Mouse (Mus musculus) bone marrow macrophage, adult 2 months (primary cell): ENCODE measurements around the gene Azin2. TPM values are rescaled to one million over a fixed set of nuclear protein-coding genes. Genes with fewer than 3 reads are reported as not detected.

Source experiments
- H3K27ac ChIP-seq: 2 replicates; pipeline ENCODE4 v1.5.1; 2012; ENCODE audit warnings: low read depth, low read length; ENCODE audit not compliant: insufficient read depth
- H3K4me1 ChIP-seq: 2 replicates; pipeline ENCODE4 v1.6.1; 2012; ENCODE audit warnings: low read length; ENCODE audit not compliant: control insufficient read depth, insufficient read depth
- H3K4me3 ChIP-seq: 2 replicates; pipeline ENCODE4 v1.5.1; 2012; ENCODE audit warnings: mild to moderate bottlenecking, low read length, moderate library complexity; ENCODE audit not compliant: insufficient read depth
- CTCF ChIP-seq: IDR thresholded peaks from 2 replicates; pipeline ENCODE4 v1.5.1; 2012; ENCODE audit warnings: low read depth, mild to moderate bottlenecking, low read length, moderate library complexity
- POLR2A ChIP-seq: IDR thresholded peaks from 2 replicates; pipeline ENCODE4 v1.6.1; 2012; ENCODE audit warnings: mild to moderate bottlenecking, low read depth, low read length, borderline replicate concordance
- polyA plus RNA-seq: library from polyadenylated mRNA; stranded (reverse); fragments of >200 nt; gene quantifications from 2 replicates; pipeline ENCODE4 v1.2.4, GENCODE M21; 2012; ENCODE audit not compliant: missing spikeins, insufficient read depth, insufficient read length

Gene Azin2
- polyA plus RNA-seq, 1 experiment = 1.8 TPM

DNA sequence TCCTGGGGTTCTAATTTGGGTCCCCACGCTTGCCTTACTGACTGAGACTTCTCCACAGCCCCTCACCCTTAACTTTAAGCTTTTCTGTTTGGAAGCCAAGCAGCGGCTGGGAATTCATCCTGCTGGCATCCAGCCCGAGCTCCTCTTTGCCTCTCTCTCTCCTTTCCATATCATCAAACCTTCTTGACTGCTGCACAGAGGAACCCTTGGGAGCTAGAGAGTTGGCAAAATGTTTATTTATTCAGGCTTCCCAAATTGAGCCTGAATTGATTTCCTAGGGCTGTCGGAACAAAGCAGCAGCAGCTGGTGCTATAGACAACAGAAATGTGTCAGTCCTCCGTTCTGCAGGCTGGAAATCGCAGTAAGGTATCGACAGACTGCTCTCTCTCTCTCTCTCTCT is 4.5 kb upstream of the Azin2 start:
- no peak for TF ChIP-seq POLR2A
- H3K4me1 ChIP-seq = peaks cover 6% of the 10 kb centered on the region
- no peak overlapping the region for H3K27ac ChIP-seq
- no peak overlapping the region for H3K4me3 ChIP-seq

DNA sequence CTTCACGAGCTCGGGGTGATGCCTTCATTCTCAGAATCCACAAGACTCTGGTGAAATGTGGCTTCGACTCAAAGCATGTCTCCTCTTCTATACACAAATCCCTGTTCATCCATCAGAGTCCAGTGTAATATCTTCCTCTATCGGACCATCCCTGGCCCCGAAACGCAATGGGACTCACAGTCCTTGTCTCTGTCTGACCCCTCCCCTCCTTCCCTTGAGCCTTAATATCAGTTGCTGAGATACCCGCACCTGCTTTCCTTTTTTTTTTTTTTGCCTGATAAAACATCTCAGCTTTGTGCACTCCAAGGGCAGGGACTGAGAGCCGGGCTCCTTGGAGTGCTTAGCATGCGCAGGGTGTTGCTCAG is 666 bp upstream of the Azin2 start:
- Histone ChIP-seq H3K27ac (no peak overlapping the region), H3K4me3 (peak overlapping the region; percentile 69; the same call in 1 of the 2 replicates), H3K4me1 (peaks cover 11% of the 10 kb centered on the region)
- TF ChIP-seq CTCF (no peak), POLR2A (no peak)

DNA sequence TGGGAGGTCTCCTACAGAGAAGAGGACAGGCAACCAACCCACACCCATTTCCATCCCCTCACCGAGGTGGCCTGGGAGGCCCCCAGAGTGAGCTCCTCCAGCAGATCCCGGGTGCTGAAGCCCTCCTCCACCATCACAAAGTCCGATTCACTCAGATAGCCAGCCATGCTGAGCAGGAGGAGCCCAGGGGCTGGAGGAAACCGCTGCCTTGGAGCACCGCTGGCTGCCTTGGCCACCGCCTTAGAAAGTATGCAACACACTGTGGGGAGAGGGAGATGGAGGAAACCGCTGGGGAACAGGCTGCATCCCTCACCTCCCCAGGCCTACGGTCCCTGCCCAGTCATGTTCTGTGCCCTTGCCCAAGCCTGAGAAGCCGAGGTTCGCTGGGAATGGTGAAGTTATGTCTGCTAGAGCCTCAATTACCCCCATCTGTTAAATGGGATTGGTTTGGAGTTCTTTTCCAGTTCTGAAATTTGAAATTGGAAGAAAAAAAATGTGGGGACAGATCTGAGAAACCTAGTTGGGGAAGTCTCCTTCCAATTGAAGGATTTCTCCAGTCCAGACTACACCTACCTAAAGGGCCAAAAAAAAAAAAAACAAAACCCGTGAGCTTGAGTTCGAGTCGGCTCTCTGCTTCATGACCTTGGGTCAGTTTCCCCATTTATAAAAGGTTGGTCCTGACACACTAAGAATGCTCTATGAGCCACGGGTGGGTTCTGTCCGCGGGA is 777 bp downstream of the Azin2 start:
- H3K27ac ChIP-seq = no peak overlapping the region
- peaks cover 18% of the 10 kb centered on the region for H3K4me1 ChIP-seq
- TF ChIP-seq POLR2A (no peak), CTCF (no peak)
- H3K4me3 ChIP-seq = peak overlapping the region; percentile 71

DNA sequence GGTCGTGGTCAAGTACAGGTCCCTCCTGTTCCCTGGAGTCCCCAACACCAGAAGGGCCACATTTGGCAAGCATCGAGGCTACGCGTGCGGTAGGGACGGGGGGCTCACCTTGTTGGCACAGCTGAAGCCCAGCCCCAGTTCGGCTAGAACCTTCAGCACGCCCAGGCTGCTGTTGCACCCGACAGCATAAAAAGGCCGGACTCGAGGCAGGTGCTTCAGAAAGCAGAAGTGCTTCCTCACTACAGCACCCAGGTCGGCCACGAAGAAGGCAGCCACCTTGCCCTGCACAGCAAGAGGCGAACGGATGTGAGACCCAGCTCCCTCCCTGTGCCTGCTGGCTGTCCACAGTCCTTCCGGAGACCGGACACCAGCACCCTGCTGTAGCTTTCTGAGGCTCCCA is 2.6 kb downstream of the Azin2 start:
- Histone ChIP-seq H3K4me3 (no peak overlapping the region), H3K27ac (no peak overlapping the region), H3K4me1 (peaks cover 19% of the 10 kb centered on the region)
- TF ChIP-seq POLR2A (no peak), CTCF (no peak)

DNA sequence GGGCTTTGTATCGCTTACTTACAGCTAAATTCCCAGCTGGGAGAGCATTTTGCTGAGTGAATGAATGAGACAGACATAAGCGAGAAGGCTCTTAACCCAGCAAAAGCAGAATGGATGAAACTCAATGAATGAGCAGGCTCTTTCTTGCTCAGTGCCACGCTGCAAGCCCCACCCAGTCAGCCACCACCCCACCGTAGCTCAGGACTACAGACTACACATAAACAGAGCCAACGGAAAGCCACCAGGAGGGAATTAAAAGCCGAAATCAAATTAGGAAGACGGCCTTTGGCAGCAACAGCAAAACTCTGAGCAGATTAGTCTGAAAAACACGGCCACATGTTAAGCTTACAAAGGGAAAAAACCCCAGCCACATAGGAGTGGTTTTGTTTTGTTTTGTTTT is 3.4 kb downstream of the Azin2 start:
- Histone ChIP-seq H3K27ac (no peak overlapping the region), H3K4me3 (no peak overlapping the region), H3K4me1 (peaks cover 19% of the 10 kb centered on the region)
- no peak for TF ChIP-seq CTCF
- TF ChIP-seq POLR2A = no peak

DNA sequence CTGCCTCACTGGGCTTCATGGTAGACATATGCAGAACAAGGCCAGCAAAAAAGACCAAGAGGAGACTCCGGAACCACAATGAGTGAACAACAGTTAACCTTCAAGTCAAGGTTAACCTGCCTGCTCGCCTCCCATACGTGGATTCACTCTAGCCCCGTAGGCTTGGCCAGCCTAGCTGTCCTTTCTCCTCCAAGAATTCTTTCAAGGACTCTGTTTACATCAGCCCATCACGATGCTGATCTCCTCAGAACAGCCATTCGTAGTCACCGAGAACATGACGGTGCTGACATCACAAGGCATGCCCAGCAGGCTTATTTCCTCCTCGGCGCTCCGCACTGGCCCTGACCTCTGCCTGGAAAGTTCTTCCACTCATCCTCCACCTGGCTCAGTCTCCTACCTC is 4.1 kb downstream of the Azin2 start:
- H3K4me3 ChIP-seq = no peak overlapping the region
- H3K27ac ChIP-seq = peak overlapping the region; percentile 45
- TF ChIP-seq POLR2A (no peak), CTCF (no peak)
- peaks cover 19% of the 10 kb centered on the region for H3K4me1 ChIP-seq

DNA sequence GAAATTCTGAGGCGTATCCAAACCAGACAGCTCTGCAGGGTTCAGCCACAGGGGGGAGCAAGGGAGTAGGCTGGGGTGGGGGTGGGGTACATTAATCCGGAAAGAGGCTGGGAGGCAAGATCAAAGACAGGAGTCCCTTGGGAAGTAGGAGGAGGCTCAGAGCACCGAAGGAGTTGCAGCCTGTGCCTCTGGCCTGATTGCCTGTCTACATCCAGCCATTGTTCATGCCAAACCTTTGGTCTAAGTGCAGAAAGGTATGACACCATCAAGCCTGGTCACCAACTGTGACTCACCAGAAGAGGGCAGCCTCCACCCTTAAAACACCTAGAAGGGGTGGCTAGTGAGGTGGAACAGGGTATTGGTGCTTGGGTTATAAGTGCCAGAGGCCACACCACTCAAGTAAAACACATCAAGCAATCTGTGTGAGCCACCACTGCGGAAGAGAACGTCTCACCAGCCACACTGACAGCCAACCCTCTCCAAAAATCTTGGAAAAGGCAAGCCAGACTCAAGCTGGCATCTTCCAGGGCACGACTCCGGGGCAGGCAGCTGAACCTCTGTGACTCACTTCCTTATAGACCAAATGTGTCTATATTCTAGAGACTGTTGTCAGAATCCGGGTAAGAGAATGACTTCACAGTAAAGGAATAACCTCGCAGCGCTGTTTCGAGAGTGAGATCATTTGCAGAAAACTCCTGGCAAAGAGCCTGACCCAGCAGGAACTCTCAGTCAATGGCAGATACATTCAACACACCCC is 4.9 kb downstream of the Azin2 start:
- TF ChIP-seq CTCF (peak; percentile 95), POLR2A (no peak)
- peak overlapping the region; percentile 45 for H3K27ac ChIP-seq
- peak overlapping the region; percentile 19; the same call in 1 of the 2 replicates for H3K4me3 ChIP-seq
- peaks cover 18% of the 10 kb centered on the region for H3K4me1 ChIP-seq

DNA sequence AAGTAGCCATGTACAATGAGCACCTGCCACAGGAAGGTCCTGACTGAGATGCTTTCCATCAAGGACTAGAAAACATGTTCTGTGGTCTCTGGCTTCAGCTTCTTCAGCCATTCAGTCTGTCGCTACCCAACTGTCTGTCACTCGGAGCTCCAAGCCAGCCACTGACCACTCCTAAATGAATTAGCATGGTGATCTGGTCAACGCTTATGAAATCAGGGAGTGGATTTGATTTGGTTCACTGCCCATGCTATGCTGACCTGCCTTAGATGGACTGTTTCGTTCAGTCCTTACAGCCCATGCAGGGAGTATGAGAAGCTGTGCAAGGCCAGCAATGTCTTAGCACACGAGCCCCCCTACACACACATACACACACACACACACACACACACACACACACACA is 8.4 kb downstream of the Azin2 start:
- Histone ChIP-seq H3K4me1 (peaks cover 17% of the 10 kb centered on the region), H3K27ac (no peak overlapping the region), H3K4me3 (no peak overlapping the region)
- no peak for TF ChIP-seq CTCF
- no peak for TF ChIP-seq POLR2A

DNA sequence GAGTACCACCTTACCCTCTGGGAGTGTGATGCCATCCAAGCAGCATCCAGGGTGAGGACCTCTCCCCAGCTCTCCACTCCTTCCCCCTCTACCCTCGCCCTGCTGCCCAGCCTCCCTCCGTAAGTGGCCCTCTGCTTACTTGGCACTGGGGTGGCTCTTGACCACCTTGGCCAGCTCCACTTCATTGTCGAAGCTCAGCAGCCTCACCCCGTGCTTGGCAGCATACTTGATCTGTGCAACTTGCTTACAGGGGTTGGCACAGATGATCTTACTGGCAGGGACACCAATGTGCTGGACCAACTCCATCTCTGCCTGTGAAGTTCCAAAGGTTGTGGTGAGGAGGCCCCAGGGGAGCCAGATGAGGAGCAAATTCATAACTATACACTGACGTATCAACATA is 11.8 kb downstream of the Azin2 start:
- Histone ChIP-seq H3K27ac (no peak overlapping the region), H3K4me1 (no peaks in the 10 kb centered on the region), H3K4me3 (no peak overlapping the region)
- TF ChIP-seq POLR2A (no peak), CTCF (no peak)

DNA sequence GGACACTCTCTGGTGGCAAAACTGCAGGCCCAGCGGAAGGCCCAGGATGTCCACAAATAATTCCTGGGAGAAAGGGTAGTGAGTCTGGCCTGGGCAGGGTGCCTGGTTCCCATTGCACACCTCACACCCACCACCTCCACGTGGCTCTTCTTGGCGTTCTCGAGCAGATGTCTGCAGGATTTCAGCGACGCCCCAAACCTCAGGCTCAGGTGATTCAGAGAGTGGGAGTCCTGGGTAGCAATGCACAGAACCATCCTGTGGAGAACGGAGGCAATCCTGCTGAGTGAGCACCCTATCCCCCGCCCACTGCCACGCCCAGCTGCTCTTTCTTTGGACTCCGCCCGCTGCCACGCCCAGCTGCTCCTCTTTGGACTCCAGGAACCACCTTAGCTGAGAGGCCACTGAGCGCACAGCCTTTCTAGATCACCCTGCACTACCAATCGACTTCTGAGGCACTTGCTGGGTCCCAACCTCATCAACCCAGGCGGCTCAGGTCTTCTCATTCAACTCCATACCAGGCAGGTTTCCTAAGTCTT is 12.7 kb downstream of the Azin2 start:
- no peak overlapping the region for H3K4me3 ChIP-seq
- no peak for TF ChIP-seq POLR2A
- TF ChIP-seq CTCF = no peak
- no peaks in the 10 kb centered on the region for H3K4me1 ChIP-seq
- H3K27ac ChIP-seq = no peak overlapping the region
